Mouse (Mus musculus) neural tube, embryonic 14.5 days (tissue): ENCODE measurements around the gene Rnf126. TPM values are rescaled to one million over a fixed set of nuclear protein-coding genes. Genes with fewer than 3 reads are reported as not detected.
A peak's percentile ranks its signal among the peaks of the same experiment; 100 is the strongest.

Experiments
- ATAC-seq: fragments of 200-750 bp; cut with Nextera tagmentation; 2 replicates; pipeline ENCODE4 v1.8.0; 2017; ENCODE audit warnings: low read depth, mild to moderate bottlenecking, moderate TSS enrichment, moderate library complexity
- H3K27ac ChIP-seq: fragments of 300-500 bp; sonication (generic); 2 replicates; pipeline ENCODE4 v1.5.1; 2014; ENCODE audit warnings: low read depth, mild to moderate bottlenecking, control low read depth, low read length, moderate library complexity, mixed read lengths
- H3K27me3 ChIP-seq: fragments of 300-500 bp; sonication (generic); 2 replicates; pipeline ENCODE4 v1.6.1; 2014; ENCODE audit warnings: low read length; ENCODE audit not compliant: control insufficient read depth, insufficient read depth
- H3K36me3 ChIP-seq: fragments of 300-500 bp; sonication (generic); 2 replicates; pipeline ENCODE4 v1.6.1; 2014; ENCODE audit warnings: low read length, mixed read lengths; ENCODE audit not compliant: control insufficient read depth, insufficient read depth
- H3K4me1 ChIP-seq: fragments of 300-500 bp; sonication (generic); 2 replicates; pipeline ENCODE4 v1.6.1; 2014; ENCODE audit warnings: low read length; ENCODE audit not compliant: control insufficient read depth, insufficient read depth
- H3K4me2 ChIP-seq: fragments of 300-500 bp; sonication (generic); 2 replicates; pipeline ENCODE4 v1.6.1; 2014; ENCODE audit warnings: mild to moderate bottlenecking, low read depth, low read length, control low read depth
- H3K4me3 ChIP-seq: fragments of 300-500 bp; sonication (generic); 2 replicates; pipeline ENCODE4 v1.5.1; 2014; ENCODE audit warnings: low read depth, low read length, control low read depth, mixed read lengths
- H3K9ac ChIP-seq: fragments of 300-500 bp; sonication (generic); replicated peaks from 2 replicates; pipeline ENCODE4 v1.6.1; 2014; ENCODE audit warnings: low read depth, mild to moderate bottlenecking, control low read depth, low read length, mixed read lengths
- H3K9me3 ChIP-seq: fragments of 300-500 bp; sonication (generic); 2 replicates; pipeline ENCODE4 v1.6.1; 2016; ENCODE audit warnings: low read length; ENCODE audit not compliant: control insufficient read depth
- WGBS: fragments of 180-500 bp; shearing (Covaris S2); extraction: QIAGEN DNeasy Blood & Tissue Kit; methylation state at CpG from one replicate; pipeline ENCODE4 v1.1.7; 2014; 5-methylcytosine and 5-hydroxymethylcytosine counted together
- polyA plus RNA-seq: library from polyadenylated mRNA; unstranded; fragments of >200 nt; fragmentation: Nextera tagmentation; extraction: Ambion mirVana; gene quantifications from 2 replicates; pipeline ENCODE4 v1.2.1, GENCODE M21; 2014

Rnf126 gene
- polyA plus RNA-seq, 1 experiment from 2014 or later, result 93.7 TPM

- Histone ChIP-seq H3K4me3 (no peak overlapping the region), H3K27ac (no peak overlapping the region), H3K9ac (no peak overlapping the region), H3K4me2 (no peak overlapping the region), H3K36me3 (no peaks in the 10 kb centered on the region), H3K4me1 (0 out of 2 replicates have a peak, but pooled peaks cover 4% of the 10 kb centered on the region), H3K27me3 (peaks cover 22% of the 10 kb centered on the region), H3K9me3 (no peaks in the 10 kb centered on the region)
- 62% methylated on average over 5 of the region's 5 CpGs for WGBS
- no peak for ATAC-seq
Measured at GRCm38 (mm10) chr10:79721089-79721488, 45.7 kb downstream of the Rnf126 start.

- Histone ChIP-seq H3K36me3 (no peaks in the 10 kb centered on the region), H3K9me3 (no peaks in the 10 kb centered on the region), H3K4me3 (peak overlapping the region; percentile 65), H3K9ac (no peak overlapping the region; the same call in 1 of the 2 replicates), H3K4me2 (peak overlapping the region; percentile 81), H3K4me1 (0 out of 2 replicates have a peak, but pooled peaks cover 4% of the 10 kb centered on the region), H3K27me3 (peaks cover 30% of the 10 kb centered on the region), H3K27ac (no peak overlapping the region)
- no peak for ATAC-seq
- 4% methylated on average over 43 of the region's 43 CpGs for WGBS
Measured at GRCm38 (mm10) chr10:79717640-79718357, 49.0 kb downstream of the Rnf126 start.

DNA sequence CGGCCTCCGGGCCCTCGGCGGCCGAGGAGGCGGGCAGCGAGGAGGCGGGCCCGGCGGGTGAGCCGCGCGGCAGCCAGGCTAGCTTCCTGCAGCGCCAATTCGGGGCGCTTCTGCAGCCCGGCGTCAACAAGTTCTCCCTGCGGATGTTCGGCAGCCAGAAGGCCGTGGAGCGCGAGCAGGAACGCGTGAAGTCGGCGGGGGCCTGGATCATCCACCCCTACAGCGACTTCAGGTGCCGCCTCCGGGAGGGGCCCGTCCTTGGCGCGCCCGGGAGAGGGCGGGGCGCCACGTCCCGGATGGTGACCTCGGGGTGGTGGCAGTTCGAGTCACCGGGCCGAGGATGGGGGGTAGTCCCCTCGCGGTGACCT is 49.8 kb downstream of the Rnf126 start:
- peak overlapping the region; percentile 65 for H3K4me3 ChIP-seq
- H3K27ac ChIP-seq, result no peak overlapping the region
- no peaks in the 10 kb centered on the region for H3K9me3 ChIP-seq
- WGBS, result under 1% methylated on average over 36 of the region's 44 CpGs
- peak; percentile 15 for ATAC-seq
- H3K4me2 ChIP-seq, result peak overlapping the region; percentile 81
- H3K4me1 ChIP-seq, result 0 out of 2 replicates have a peak, but pooled peaks cover 4% of the 10 kb centered on the region
- peaks cover 2% of the 10 kb centered on the region; the same call in 1 of the 2 replicates for H3K36me3 ChIP-seq
- H3K9ac ChIP-seq, result peak overlapping the region; percentile 76
- H3K27me3 ChIP-seq, result peaks cover 30% of the 10 kb centered on the region

GRCm38 (mm10) chr10:79716254-79716987 is 50.3 kb downstream of the Rnf126 start, which contains the start of gene Hcn2:
TSS of gene Hcn2 (plus strand) at chr10:79716634.
- Histone ChIP-seq H3K9ac (peak within 1 kb of the TSS; percentile 76), H3K27ac (0 out of 2 replicates have a peak within 1 kb of the TSS, but pooled peaks have one; percentile 16), H3K27me3 (peaks cover 30% of the 10 kb centered on the region)

DNA sequence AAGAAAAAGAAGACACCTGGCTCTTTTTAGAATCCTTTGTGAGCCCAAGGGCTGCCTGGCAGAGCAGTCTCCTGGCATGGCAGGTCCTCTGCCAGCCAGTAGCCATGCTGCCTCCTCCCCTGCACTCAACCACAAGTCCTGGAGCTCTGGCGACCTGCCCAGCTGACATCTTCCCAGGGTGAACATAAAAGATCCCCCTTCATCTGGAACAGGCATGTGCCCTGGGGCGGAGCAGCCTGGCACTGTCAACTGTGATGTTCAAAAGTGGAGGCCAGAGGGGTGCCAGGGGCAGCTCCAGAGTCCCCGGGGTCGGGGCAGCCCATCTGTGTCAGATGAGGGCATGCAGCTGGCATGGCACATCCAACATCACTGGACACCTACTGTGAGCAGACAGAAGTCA is 51.8 kb downstream of the Rnf126 start:
- H3K9me3 ChIP-seq, result no peaks in the 10 kb centered on the region
- H3K4me1 ChIP-seq, result 0 out of 2 replicates have a peak, but pooled peaks cover 4% of the 10 kb centered on the region
- peaks cover 16% of the 10 kb centered on the region for H3K36me3 ChIP-seq
- H3K27ac ChIP-seq, result no peak overlapping the region
- 63% methylated on average over 4 of the region's 4 CpGs for WGBS
- H3K4me2 ChIP-seq, result no peak overlapping the region
- peaks cover 30% of the 10 kb centered on the region for H3K27me3 ChIP-seq
- H3K9ac ChIP-seq, result no peak overlapping the region
- ATAC-seq, result no peak
- no peak overlapping the region for H3K4me3 ChIP-seq

More at GRCm38 (mm10) chr10:79716254-79716987, 50.3 kb downstream of the Rnf126 start, which contains the start of gene Hcn2:
- peak within 1 kb of the TSS; percentile 81 for H3K4me2 ChIP-seq
- peak; percentile 65 for ATAC-seq
- no peaks in the 10 kb centered on the region for H3K9me3 ChIP-seq
- peak within 1 kb of the TSS; percentile 65 for H3K4me3 ChIP-seq
- H3K4me1 ChIP-seq, result 0 out of 2 replicates have a peak, but pooled peaks cover 4% of the 10 kb centered on the region
- peaks cover 5% of the 10 kb centered on the region; the same call in 1 of the 2 replicates for H3K36me3 ChIP-seq
- 3% methylated on average over 46 of the region's 91 CpGs for WGBS

GRCm38 (mm10) chr10:79713163-79713562 is 53.6 kb downstream of the Rnf126 start:
- no peak for ATAC-seq
- Histone ChIP-seq H3K27ac (no peak overlapping the region), H3K9ac (no peak overlapping the region), H3K9me3 (no peaks in the 10 kb centered on the region), H3K4me3 (no peak overlapping the region), H3K4me1 (0 out of 2 replicates have a peak, but pooled peaks cover 4% of the 10 kb centered on the region), H3K36me3 (peaks cover 21% of the 10 kb centered on the region), H3K27me3 (peaks cover 22% of the 10 kb centered on the region), H3K4me2 (no peak overlapping the region)
- WGBS, result 32% methylated on average over 1 of the region's 1 CpGs

- Histone ChIP-seq H3K27me3 (peaks cover 18% of the 10 kb centered on the region), H3K4me1 (peaks cover 6% of the 10 kb centered on the region; the same call in 1 of the 2 replicates), H3K9me3 (no peaks in the 10 kb centered on the region), H3K9ac (no peak overlapping the region), H3K27ac (no peak overlapping the region), H3K4me2 (no peak overlapping the region), H3K36me3 (peaks cover 21% of the 10 kb centered on the region), H3K4me3 (no peak overlapping the region)
- WGBS, result 19% methylated on average over 4 of the region's 6 CpGs
- peak; percentile 28; the same call in 1 of the 2 replicates for ATAC-seq
Measured at GRCm38 (mm10) chr10:79712499-79713126, 54.1 kb downstream of the Rnf126 start.

DNA sequence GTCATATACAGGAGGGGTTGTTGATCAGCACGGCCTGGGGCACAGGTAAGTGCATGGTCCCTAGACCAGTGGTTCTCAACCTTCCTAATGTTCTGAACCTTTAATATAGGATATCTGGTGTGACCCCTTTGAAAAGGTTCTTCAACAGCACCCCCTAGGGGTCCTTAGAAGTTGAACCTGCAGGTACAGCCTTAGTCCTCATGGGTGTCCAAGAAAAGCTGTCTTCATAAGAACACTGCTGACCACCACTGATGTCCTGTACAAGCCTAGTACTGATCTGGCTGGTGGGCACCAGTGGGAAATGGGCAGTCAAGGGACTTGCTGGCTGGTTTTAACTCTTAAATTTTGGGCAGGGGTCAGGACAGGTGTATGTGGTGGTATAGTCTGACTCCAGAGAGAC is 54.7 kb downstream of the Rnf126 start:
- H3K4me1 ChIP-seq, result peaks cover 3% of the 10 kb centered on the region; the same call in 1 of the 2 replicates
- ATAC-seq, result no peak
- 88% methylated on average over 1 of the region's 1 CpGs for WGBS

More for the DNA sequence above, 54.7 kb downstream of the Rnf126 start:
- Histone ChIP-seq H3K4me2 (no peak overlapping the region), H3K9ac (no peak overlapping the region), H3K27ac (no peak overlapping the region), H3K36me3 (peaks cover 21% of the 10 kb centered on the region), H3K9me3 (no peaks in the 10 kb centered on the region), H3K27me3 (peaks cover 14% of the 10 kb centered on the region), H3K4me3 (no peak overlapping the region)
